Mouse (Mus musculus): ENCODE data around the gene Slc41a2. TPM values are rescaled to one million over a fixed set of nuclear protein-coding genes. Genes with fewer than 3 reads are reported as not detected.

The Slc41a2 gene
- polyA plus RNA-seq, 1 experiment from 2014 or later, result 0.81 TPM

- DNase-seq (ENCODE audit: low spot score) (peak; percentile 23), ATAC-seq (replicated peaks; ENCODE audit: insufficient number of reproducible peaks, low FRiP score, low TSS enrichment, low read depth) (no peak)
Measured at GRCm38 (mm10) chr10:83321528-83321927, 16.2 kb downstream of the Slc41a2 start.

GRCm38 (mm10) chr10:83320870-83321269 lies 16.8 kb downstream of the Slc41a2 start:
- Histone ChIP-seq H3K36me3 (replicated peaks; ENCODE audit: control insufficient read depth, insufficient read depth, low read depth, low read length) (no peaks in the 10 kb centered on the region), H3K4me3 (ENCODE audit: low read depth, low read length) (no peak overlapping the region), H3K27me3 (ENCODE audit: control insufficient read depth, insufficient read depth, low read length) (no peaks in the 10 kb centered on the region), H3K9ac (replicated peaks; ENCODE audit: low read length) (no peak overlapping the region), H3K27ac (replicated peaks; ENCODE audit: low read depth, low read length) (no peak overlapping the region), H3K4me2 (ENCODE audit: low read depth, low read length) (no peak overlapping the region), H3K4me1 (ENCODE audit: control insufficient read depth, insufficient read depth, low read length) (no peaks in the 10 kb centered on the region), H3K9me3 (replicated peaks; ENCODE audit: control insufficient read depth, low read length) (no peaks in the 10 kb centered on the region)
- 89% methylated on average over 7 of the region's 7 CpGs for WGBS
- DNase-seq (ENCODE audit: low spot score) (no peak), ATAC-seq (replicated peaks; ENCODE audit: insufficient number of reproducible peaks, low FRiP score, low TSS enrichment, low read depth) (no peak)

More at GRCm38 (mm10) chr10:83321528-83321927, 16.2 kb downstream of the Slc41a2 start:
- no peak overlapping the region for H3K27ac ChIP-seq (replicated peaks; ENCODE audit: low read depth, low read length)
- no peak overlapping the region for H3K9ac ChIP-seq (replicated peaks; ENCODE audit: low read length)
- H3K4me3 ChIP-seq (ENCODE audit: low read depth, low read length), result no peak overlapping the region
- 49% methylated on average over 6 of the region's 6 CpGs for WGBS
- H3K4me2 ChIP-seq (ENCODE audit: low read depth, low read length), result no peak overlapping the region
- H3K27me3 ChIP-seq (ENCODE audit: control insufficient read depth, insufficient read depth, low read length), result no peaks in the 10 kb centered on the region
- H3K4me1 ChIP-seq (ENCODE audit: control insufficient read depth, insufficient read depth, low read length), result no peaks in the 10 kb centered on the region
- H3K9me3 ChIP-seq (replicated peaks; ENCODE audit: control insufficient read depth, low read length), result no peaks in the 10 kb centered on the region
- H3K36me3 ChIP-seq (replicated peaks; ENCODE audit: control insufficient read depth, insufficient read depth, low read depth, low read length), result no peaks in the 10 kb centered on the region

- no peak overlapping the region for H3K4me2 ChIP-seq (ENCODE audit: low read depth, low read length)
- H3K4me1 ChIP-seq (ENCODE audit: control insufficient read depth, insufficient read depth, low read length), result no peaks in the 10 kb centered on the region
- H3K4me3 ChIP-seq (ENCODE audit: low read depth, low read length), result no peak overlapping the region
- H3K27me3 ChIP-seq (ENCODE audit: control insufficient read depth, insufficient read depth, low read length), result no peaks in the 10 kb centered on the region
- ATAC-seq (replicated peaks; ENCODE audit: insufficient number of reproducible peaks, low FRiP score, low TSS enrichment, low read depth), result no peak
- H3K9ac ChIP-seq (replicated peaks; ENCODE audit: low read length), result no peak overlapping the region
- no peak overlapping the region for H3K27ac ChIP-seq (replicated peaks; ENCODE audit: low read depth, low read length)
- H3K9me3 ChIP-seq (replicated peaks; ENCODE audit: control insufficient read depth, low read length), result no peaks in the 10 kb centered on the region
- 76% methylated on average over 6 of the region's 6 CpGs for WGBS
- DNase-seq (ENCODE audit: low spot score), result no peak
- no peaks in the 10 kb centered on the region for H3K36me3 ChIP-seq (replicated peaks; ENCODE audit: control insufficient read depth, insufficient read depth, low read depth, low read length)
Measured at GRCm38 (mm10) chr10:83320396-83320795, 17.3 kb downstream of the Slc41a2 start.

- WGBS, result 85% methylated on average over 5 of the region's 5 CpGs
- H3K9ac ChIP-seq (replicated peaks; ENCODE audit: low read length), result no peak overlapping the region
- no peak overlapping the region for H3K4me3 ChIP-seq (ENCODE audit: low read depth, low read length)
- ATAC-seq (replicated peaks; ENCODE audit: insufficient number of reproducible peaks, low FRiP score, low TSS enrichment, low read depth), result no peak
- H3K9me3 ChIP-seq (replicated peaks; ENCODE audit: control insufficient read depth, low read length), result no peaks in the 10 kb centered on the region
- H3K4me2 ChIP-seq (ENCODE audit: low read depth, low read length), result no peak overlapping the region
- no peaks in the 10 kb centered on the region for H3K4me1 ChIP-seq (ENCODE audit: control insufficient read depth, insufficient read depth, low read length)
- H3K27me3 ChIP-seq (ENCODE audit: control insufficient read depth, insufficient read depth, low read length), result no peaks in the 10 kb centered on the region
- H3K27ac ChIP-seq (replicated peaks; ENCODE audit: low read depth, low read length), result no peak overlapping the region
- no peak for DNase-seq (ENCODE audit: low spot score)
- H3K36me3 ChIP-seq (replicated peaks; ENCODE audit: control insufficient read depth, insufficient read depth, low read depth, low read length), result no peaks in the 10 kb centered on the region
Measured at GRCm38 (mm10) chr10:83313033-83313432, 24.6 kb downstream of the Slc41a2 start.

GRCm38 (mm10) chr10:83310356-83310755 lies 27.3 kb downstream of the Slc41a2 start:
- no peak overlapping the region for H3K9ac ChIP-seq (replicated peaks; ENCODE audit: low read length)
- no peaks in the 10 kb centered on the region for H3K9me3 ChIP-seq (replicated peaks; ENCODE audit: control insufficient read depth, low read length)
- H3K36me3 ChIP-seq (replicated peaks; ENCODE audit: control insufficient read depth, insufficient read depth, low read depth, low read length), result no peaks in the 10 kb centered on the region
- no peak overlapping the region for H3K27ac ChIP-seq (replicated peaks; ENCODE audit: low read depth, low read length)
- no peaks in the 10 kb centered on the region for H3K27me3 ChIP-seq (ENCODE audit: control insufficient read depth, insufficient read depth, low read length)
- DNase-seq (ENCODE audit: low spot score) (no peak), ATAC-seq (replicated peaks; ENCODE audit: insufficient number of reproducible peaks, low FRiP score, low TSS enrichment, low read depth) (no peak)
- no peak overlapping the region for H3K4me2 ChIP-seq (ENCODE audit: low read depth, low read length)
- no peak overlapping the region for H3K4me3 ChIP-seq (ENCODE audit: low read depth, low read length)
- 86% methylated on average over 7 of the region's 7 CpGs for WGBS
- H3K4me1 ChIP-seq (ENCODE audit: control insufficient read depth, insufficient read depth, low read length), result no peaks in the 10 kb centered on the region

- DNase-seq (ENCODE audit: low spot score), result no peak
- no peak overlapping the region for H3K9ac ChIP-seq (replicated peaks; ENCODE audit: low read length)
- H3K4me3 ChIP-seq (ENCODE audit: low read depth, low read length), result no peak overlapping the region
- no peak overlapping the region for H3K27ac ChIP-seq (replicated peaks; ENCODE audit: low read depth, low read length)
- no peak overlapping the region for H3K4me2 ChIP-seq (ENCODE audit: low read depth, low read length)
- H3K4me1 ChIP-seq (ENCODE audit: control insufficient read depth, insufficient read depth, low read length), result no peaks in the 10 kb centered on the region
- WGBS, result 58% methylated on average over 4 of the region's 4 CpGs
- no peaks in the 10 kb centered on the region for H3K9me3 ChIP-seq (replicated peaks; ENCODE audit: control insufficient read depth, low read length)
- no peaks in the 10 kb centered on the region for H3K27me3 ChIP-seq (ENCODE audit: control insufficient read depth, insufficient read depth, low read length)
- H3K36me3 ChIP-seq (replicated peaks; ENCODE audit: control insufficient read depth, insufficient read depth, low read depth, low read length), result no peaks in the 10 kb centered on the region
- no peak for ATAC-seq (replicated peaks; ENCODE audit: insufficient number of reproducible peaks, low FRiP score, low TSS enrichment, low read depth)
Measured at GRCm38 (mm10) chr10:83301687-83302086, 36.0 kb downstream of the Slc41a2 start.

- no peaks in the 10 kb centered on the region for H3K27me3 ChIP-seq (ENCODE audit: control insufficient read depth, insufficient read depth, low read length)
- no peaks in the 10 kb centered on the region for H3K4me1 ChIP-seq (ENCODE audit: control insufficient read depth, insufficient read depth, low read length)
- WGBS, result 76% methylated on average over 3 of the region's 3 CpGs
- H3K36me3 ChIP-seq (replicated peaks; ENCODE audit: control insufficient read depth, insufficient read depth, low read depth, low read length), result no peaks in the 10 kb centered on the region
- H3K9me3 ChIP-seq (replicated peaks; ENCODE audit: control insufficient read depth, low read length), result no peaks in the 10 kb centered on the region
- no peak overlapping the region for H3K27ac ChIP-seq (replicated peaks; ENCODE audit: low read depth, low read length)
- no peak overlapping the region for H3K4me3 ChIP-seq (ENCODE audit: low read depth, low read length)
- no peak overlapping the region for H3K9ac ChIP-seq (replicated peaks; ENCODE audit: low read length)
- no peak overlapping the region for H3K4me2 ChIP-seq (ENCODE audit: low read depth, low read length)
- ATAC-seq (replicated peaks; ENCODE audit: insufficient number of reproducible peaks, low FRiP score, low TSS enrichment, low read depth) (no peak), DNase-seq (ENCODE audit: low spot score) (no peak)
Measured at GRCm38 (mm10) chr10:83301054-83301453, 36.6 kb downstream of the Slc41a2 start.

GRCm38 (mm10) chr10:83297017-83297416 lies 40.7 kb downstream of the Slc41a2 start:
- Histone ChIP-seq H3K9ac (replicated peaks; ENCODE audit: low read length) (no peak overlapping the region), H3K4me2 (ENCODE audit: low read depth, low read length) (no peak overlapping the region), H3K27ac (replicated peaks; ENCODE audit: low read depth, low read length) (no peak overlapping the region), H3K36me3 (replicated peaks; ENCODE audit: control insufficient read depth, insufficient read depth, low read depth, low read length) (no peaks in the 10 kb centered on the region), H3K4me3 (ENCODE audit: low read depth, low read length) (no peak overlapping the region), H3K4me1 (ENCODE audit: control insufficient read depth, insufficient read depth, low read length) (no peaks in the 10 kb centered on the region), H3K27me3 (ENCODE audit: control insufficient read depth, insufficient read depth, low read length) (peaks cover 2% of the 10 kb centered on the region; the same call in 1 of the 2 replicates), H3K9me3 (replicated peaks; ENCODE audit: control insufficient read depth, low read length) (no peaks in the 10 kb centered on the region)
- 80% methylated on average over 4 of the region's 4 CpGs for whole genome bisulfite sequencing
- ATAC-seq (replicated peaks; ENCODE audit: insufficient number of reproducible peaks, low FRiP score, low TSS enrichment, low read depth) (no peak), DNase-seq (ENCODE audit: low spot score) (no peak)
